Mouse (Mus musculus): ENCODE results near the gene Glipr1.
A peak's percentile ranks its signal among the peaks of the same experiment; 100 is the strongest.

- TF ChIP-seq CTCF (IDR thresholded peaks at IDR 0.05) (peak; percentile 91), POLR2A (IDR thresholded peaks at IDR 0.05; ENCODE audit: insufficient read depth, low read depth, low read length) (no peak)
These were observed 45.0 kb downstream of the Glipr1 start for GRCm38 (mm10) chr10:111957271-111958045.

All from heart, adult 2 months (tissue).